Mouse (Mus musculus): ENCODE measurements at regions not wholly inside any gene's neighbourhood (a gene's known extent, or its start where the extent isn't known, plus 50 kb on each side); places are given as distances from the start of the nearest gene placed in this dataset.
A peak's percentile ranks its signal among the peaks of the same experiment; 100 is the strongest.

DNA sequence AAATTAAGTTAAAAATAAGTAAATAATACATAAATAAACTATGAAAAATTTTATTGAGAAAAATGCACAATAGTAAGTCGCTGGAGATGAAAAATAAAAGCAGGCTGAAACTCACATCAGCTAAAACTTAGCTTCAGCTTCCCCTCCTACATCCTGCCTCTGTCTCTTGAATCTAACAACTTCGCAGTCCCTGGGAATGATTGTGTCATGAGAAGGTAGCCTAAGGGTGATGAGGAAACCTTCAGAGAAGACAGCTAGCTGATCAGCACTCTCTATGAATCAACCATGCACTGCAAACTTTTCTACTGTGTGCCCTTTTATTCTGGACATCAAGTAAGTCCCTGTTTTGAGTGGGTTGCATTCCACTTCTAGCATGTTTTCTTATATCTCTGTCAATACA is 99.8 kb upstream of the Try4 start:
- no peak overlapping the region for H3K4me3 ChIP-seq (ENCODE audit: insufficient read depth in 1 of 2, low read depth in 2 of 2, low read length in 2 of 2)
- no peak overlapping the region for H3K9ac ChIP-seq (replicated peaks)
- DNase-seq (ENCODE audit: low read depth in 3 of 3, low spot score in 3 of 3) (no peak), ATAC-seq (ENCODE audit: insufficient read depth) (no peak)
- no peaks in the 10 kb centered on the region for H3K27me3 ChIP-seq (ENCODE audit: control insufficient read depth, insufficient read depth, low read length)
- WGBS (ENCODE audit: insufficient replicate concordance) = 50% methylated on average over 2 of the region's 2 CpGs
- H3K36me3 ChIP-seq (replicated peaks; ENCODE audit: control insufficient read depth, insufficient read depth, low read depth) = no peaks in the 10 kb centered on the region
- H3K9me3 ChIP-seq (ENCODE audit: control insufficient read depth, low read length) = no peaks in the 10 kb centered on the region
- no peaks in the 10 kb centered on the region for H3K4me1 ChIP-seq (replicated peaks; ENCODE audit: control insufficient read depth in 2 of 2, insufficient read depth in 2 of 2, low read length in 1 of 2)
- TF ChIP-seq EP300 (IDR thresholded peaks at IDR 0.05; ENCODE audit: low read depth) = no peak
- no peak for TF ChIP-seq CTCF (IDR thresholded peaks at IDR 0.05; ENCODE audit: low read depth)
- H3K27ac ChIP-seq = no peak overlapping the region
- no peak overlapping the region for H3K4me2 ChIP-seq (ENCODE audit: low read depth)

DNA sequence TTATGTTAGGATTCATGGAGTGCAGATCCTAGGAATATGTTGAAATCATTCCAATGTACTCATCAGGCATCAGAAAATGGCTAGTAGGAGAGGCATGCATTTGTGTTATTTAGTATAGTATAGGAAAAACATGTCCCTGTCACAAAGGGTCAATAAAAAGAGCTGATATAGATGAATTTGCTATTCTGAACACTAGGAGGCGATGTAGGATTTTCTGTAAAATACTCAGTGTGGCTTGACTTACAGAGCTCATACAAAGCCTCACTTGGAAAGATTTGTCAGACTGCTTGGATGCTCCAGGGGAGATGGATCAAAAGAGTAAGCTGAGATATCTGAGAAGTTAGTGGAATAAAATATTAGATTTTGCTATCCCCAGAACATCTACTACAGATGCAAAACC is 107.6 kb upstream of the Try4 start:
- Histone ChIP-seq H3K27ac (no peak overlapping the region), H3K9ac (replicated peaks) (no peak overlapping the region), H3K4me3 (ENCODE audit: insufficient read depth in 1 of 2, low read depth in 2 of 2, low read length in 2 of 2) (no peak overlapping the region), H3K4me1 (replicated peaks; ENCODE audit: control insufficient read depth in 2 of 2, insufficient read depth in 2 of 2, low read length in 1 of 2) (no peaks in the 10 kb centered on the region), H3K27me3 (ENCODE audit: control insufficient read depth, insufficient read depth, low read length) (no peaks in the 10 kb centered on the region), H3K36me3 (replicated peaks; ENCODE audit: control insufficient read depth, insufficient read depth, low read depth) (no peaks in the 10 kb centered on the region), H3K4me2 (ENCODE audit: low read depth) (no peak overlapping the region), H3K9me3 (ENCODE audit: control insufficient read depth, low read length) (no peaks in the 10 kb centered on the region)
- WGBS (ENCODE audit: insufficient replicate concordance) = 21% methylated on average over 1 of the region's 1 CpGs
- DNase-seq (ENCODE audit: low read depth in 3 of 3, low spot score in 3 of 3) (no peak), ATAC-seq (ENCODE audit: insufficient read depth) (no peak)
- TF ChIP-seq EP300 (IDR thresholded peaks at IDR 0.05; ENCODE audit: low read depth) = no peak
- TF ChIP-seq CTCF (IDR thresholded peaks at IDR 0.05; ENCODE audit: low read depth) = peak; percentile 15; the same call in 1 of the 2 replicates

GRCm38 (mm10) chr6:41191734-41192326 is 110.2 kb upstream of the Try4 start:
- no peak for TF ChIP-seq CTCF (IDR thresholded peaks at IDR 0.05; ENCODE audit: low read depth)
- TF ChIP-seq EP300 (IDR thresholded peaks at IDR 0.05; ENCODE audit: low read depth) = no peak
- no peak overlapping the region for H3K9ac ChIP-seq (replicated peaks)
- H3K4me2 ChIP-seq (ENCODE audit: low read depth) = no peak overlapping the region
- no peak overlapping the region for H3K4me3 ChIP-seq (ENCODE audit: insufficient read depth in 1 of 2, low read depth in 2 of 2, low read length in 2 of 2)
- H3K27ac ChIP-seq = no peak overlapping the region
- ATAC-seq (ENCODE audit: insufficient read depth) (no peak), DNase-seq (ENCODE audit: low read depth in 3 of 3, low spot score in 3 of 3) (no peak)
- 79% methylated on average over 1 of the region's 1 CpGs for WGBS (ENCODE audit: insufficient replicate concordance)
- no peaks in the 10 kb centered on the region for H3K27me3 ChIP-seq (ENCODE audit: control insufficient read depth, insufficient read depth, low read length)
- H3K36me3 ChIP-seq (replicated peaks; ENCODE audit: control insufficient read depth, insufficient read depth, low read depth) = no peaks in the 10 kb centered on the region
- no peaks in the 10 kb centered on the region for H3K9me3 ChIP-seq (ENCODE audit: control insufficient read depth, low read length)
- no peaks in the 10 kb centered on the region for H3K4me1 ChIP-seq (replicated peaks; ENCODE audit: control insufficient read depth in 2 of 2, insufficient read depth in 2 of 2, low read length in 1 of 2)

- no peak overlapping the region for H3K9ac ChIP-seq (replicated peaks)
- no peak overlapping the region for H3K27ac ChIP-seq
- no peaks in the 10 kb centered on the region for H3K4me1 ChIP-seq (replicated peaks; ENCODE audit: control insufficient read depth in 2 of 2, insufficient read depth in 2 of 2, low read length in 1 of 2)
- DNase-seq (ENCODE audit: low read depth in 3 of 3, low spot score in 3 of 3) = no peak
- H3K9me3 ChIP-seq (ENCODE audit: control insufficient read depth, low read length) = no peaks in the 10 kb centered on the region
- no peak for ATAC-seq (ENCODE audit: insufficient read depth)
- TF ChIP-seq EP300 (IDR thresholded peaks at IDR 0.05; ENCODE audit: low read depth) = no peak
- H3K4me2 ChIP-seq (ENCODE audit: low read depth) = no peak overlapping the region
- H3K4me3 ChIP-seq (ENCODE audit: insufficient read depth in 1 of 2, low read depth in 2 of 2, low read length in 2 of 2) = no peak overlapping the region
- WGBS (ENCODE audit: insufficient replicate concordance) = 11% methylated on average over 2 of the region's 2 CpGs
- no peaks in the 10 kb centered on the region for H3K27me3 ChIP-seq (ENCODE audit: control insufficient read depth, insufficient read depth, low read length)
- H3K36me3 ChIP-seq (replicated peaks; ENCODE audit: control insufficient read depth, insufficient read depth, low read depth) = no peaks in the 10 kb centered on the region
Observed at GRCm38 (mm10) chr6:41188910-41189309, 113.2 kb upstream of the Try4 start.

DNA sequence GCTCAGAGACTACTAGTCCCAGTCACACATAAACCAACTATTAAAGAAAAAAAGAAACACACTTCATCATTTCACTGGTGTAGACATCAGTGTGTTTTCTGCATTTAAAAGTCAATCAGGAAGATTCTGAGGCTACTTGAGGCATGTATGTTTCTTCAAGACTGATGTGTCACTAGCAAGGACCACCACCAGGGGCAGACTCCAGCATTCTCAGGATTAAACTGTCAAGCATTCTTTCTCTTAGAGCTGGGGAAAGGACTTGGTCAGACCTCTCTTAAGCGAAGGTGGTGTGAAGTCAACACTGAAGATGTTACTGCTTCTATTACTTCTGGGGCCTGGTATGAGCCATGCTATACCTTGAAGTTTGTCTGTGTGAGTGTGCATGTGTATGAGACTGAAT is 114.1 kb upstream of the Try4 start:
- ATAC-seq (ENCODE audit: insufficient read depth) (no peak), DNase-seq (ENCODE audit: low read depth in 3 of 3, low spot score in 3 of 3) (no peak)

More for the DNA sequence above, 114.1 kb upstream of the Try4 start:
- no peak for TF ChIP-seq EP300 (IDR thresholded peaks at IDR 0.05; ENCODE audit: low read depth)
- no peak for TF ChIP-seq CTCF (IDR thresholded peaks at IDR 0.05; ENCODE audit: low read depth)
- Histone ChIP-seq H3K27ac (no peak overlapping the region), H3K4me1 (replicated peaks; ENCODE audit: control insufficient read depth in 2 of 2, insufficient read depth in 2 of 2, low read length in 1 of 2) (no peaks in the 10 kb centered on the region), H3K27me3 (ENCODE audit: control insufficient read depth, insufficient read depth, low read length) (no peaks in the 10 kb centered on the region), H3K9me3 (ENCODE audit: control insufficient read depth, low read length) (no peaks in the 10 kb centered on the region), H3K4me2 (ENCODE audit: low read depth) (no peak overlapping the region), H3K36me3 (replicated peaks; ENCODE audit: control insufficient read depth, insufficient read depth, low read depth) (no peaks in the 10 kb centered on the region), H3K9ac (replicated peaks) (no peak overlapping the region), H3K4me3 (ENCODE audit: insufficient read depth in 1 of 2, low read depth in 2 of 2, low read length in 2 of 2) (no peak overlapping the region)
- WGBS (ENCODE audit: insufficient replicate concordance) = 50% methylated on average over 1 of the region's 1 CpGs

Data from liver, embryonic 14.5 days (tissue).